Mouse (Mus musculus): ENCODE data around the gene Hsd11b1. TPM values are rescaled to one million over a fixed set of nuclear protein-coding genes. Genes with fewer than 3 reads are reported as not detected.

Gene Hsd11b1
- total RNA-seq, 2 experiments from 2014 or later = 15.6 to 16.5 TPM

GRCm38 (mm10) chr1:193284228-193284779 is 20.4 kb upstream of the Hsd11b1 start:
- intact Hi-C loops (cut with DNase I) = no loop called here
- DNase-seq (ENCODE audit: extremely low spot score in 1 of 2, low spot score in 2 of 2) = no peak

GRCm38 (mm10) chr1:193281344-193281743 is 17.5 kb upstream of the Hsd11b1 start:
- intact Hi-C loops (cut with DNase I) = no loop called here
- no peak for DNase-seq (ENCODE audit: extremely low spot score in 1 of 2, low spot score in 2 of 2)

DNA sequence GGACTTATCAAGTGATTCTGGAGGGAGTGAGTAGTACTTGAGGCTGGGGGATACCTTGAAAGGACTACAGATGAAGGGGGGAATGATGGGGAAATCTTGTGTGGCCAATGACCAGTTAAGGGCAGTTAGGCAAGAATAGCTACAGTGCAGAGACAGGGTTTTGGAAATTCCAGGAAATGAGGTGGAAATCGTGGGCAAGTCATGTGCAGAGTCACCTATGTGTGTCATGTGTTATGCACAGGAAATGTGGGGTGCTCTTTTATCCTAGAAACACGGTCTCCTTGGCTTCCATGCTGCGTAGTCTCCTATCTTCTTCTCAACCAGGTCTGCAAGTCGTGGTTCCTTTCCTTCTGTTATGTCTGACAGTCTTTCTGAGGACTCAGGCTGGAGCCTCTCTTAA is 15.6 kb upstream of the Hsd11b1 start:
- no peak for DNase-seq (ENCODE audit: extremely low spot score in 1 of 2, low spot score in 2 of 2)
- intact Hi-C loops (cut with DNase I) = no loop called here

- intact Hi-C loops (cut with DNase I) = no loop called here
- no peak for DNase-seq (ENCODE audit: extremely low spot score in 1 of 2, low spot score in 2 of 2)
Observed at GRCm38 (mm10) chr1:193278414-193279045, 14.7 kb upstream of the Hsd11b1 start.

GRCm38 (mm10) chr1:193274407-193275071 is 10.7 kb upstream of the Hsd11b1 start:
- intact Hi-C loops (cut with DNase I) = no loop called here
- DNase-seq (ENCODE audit: extremely low spot score in 1 of 2, low spot score in 2 of 2) = no peak

GRCm38 (mm10) chr1:193272916-193273601 is 9.2 kb upstream of the Hsd11b1 start, which contains the start of gene G0s2:
G0s2 (minus strand) TSS chr1:193273217.
- peak; percentile 51 to 81 for DNase-seq (ENCODE audit: extremely low spot score in 1 of 2, low spot score in 2 of 2)
- intact Hi-C loops (cut with DNase I) = no loop called here

- intact Hi-C loops (cut with DNase I) = no loop called here
- peak in 1 of 2 experiments; percentile 55 for DNase-seq (ENCODE audit: extremely low spot score in 1 of 2, low spot score in 2 of 2)
Observed at GRCm38 (mm10) chr1:193272137-193272915, 8.5 kb upstream of the Hsd11b1 start.

GRCm38 (mm10) chr1:193270965-193271763 is 7.3 kb upstream of the Hsd11b1 start:
- intact Hi-C loops (cut with DNase I) = no loop called here
- DNase-seq (ENCODE audit: extremely low spot score in 1 of 2, low spot score in 2 of 2) = no peak

- intact Hi-C loops (cut with DNase I) = no loop called here
- DNase-seq (ENCODE audit: extremely low spot score in 1 of 2, low spot score in 2 of 2) = no peak
Observed at GRCm38 (mm10) chr1:193265734-193266133, 1.9 kb upstream of the Hsd11b1 start.

DNA sequence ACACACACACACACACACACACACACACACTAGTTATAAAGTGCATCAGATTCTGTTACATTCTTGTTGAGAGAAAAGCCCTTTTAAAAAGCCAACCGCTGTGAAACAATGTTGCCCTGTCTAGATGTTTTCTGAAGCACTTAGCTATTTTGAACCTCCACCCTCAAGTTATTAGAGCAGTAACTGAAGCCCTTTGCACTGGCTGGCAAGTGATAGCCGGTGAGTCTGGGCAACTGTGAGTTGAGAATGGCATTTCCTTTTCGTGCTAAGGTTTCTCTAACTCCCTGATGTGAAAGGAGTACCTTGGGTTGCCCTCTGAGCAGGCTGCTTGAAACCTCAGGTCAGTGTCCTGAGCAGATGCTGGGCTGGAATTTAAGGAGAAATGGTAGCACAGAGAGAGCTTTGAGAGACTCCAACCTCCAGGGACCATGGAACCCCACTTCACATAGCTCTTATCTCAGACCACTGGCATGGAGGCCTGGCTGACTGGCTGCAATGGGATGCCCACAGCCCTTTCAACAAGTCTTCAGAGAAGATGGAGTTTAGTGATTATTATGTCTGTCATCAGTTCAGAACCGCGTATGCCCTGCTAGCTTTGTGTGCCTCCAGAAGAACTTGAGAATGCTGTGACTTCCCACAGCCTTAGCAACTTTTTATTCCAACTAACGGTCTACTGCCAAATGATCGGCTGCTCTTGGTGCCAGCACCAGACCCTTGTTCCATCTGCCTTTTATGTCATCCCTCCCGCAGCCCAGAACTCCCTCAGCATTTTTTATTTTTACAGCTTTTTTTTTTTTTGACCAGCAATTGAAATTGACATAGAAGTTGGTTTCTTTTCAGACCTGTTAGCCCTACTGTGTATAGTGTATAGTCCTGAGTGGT is 608 bp downstream of the Hsd11b1 start:
- intact Hi-C loops (cut with DNase I) = no loop called here
- no peak for DNase-seq (ENCODE audit: extremely low spot score in 1 of 2, low spot score in 2 of 2)

- intact Hi-C loops (cut with DNase I) = no loop called here
- no peak for DNase-seq (ENCODE audit: extremely low spot score in 1 of 2, low spot score in 2 of 2)
Observed at GRCm38 (mm10) chr1:193261897-193262548, 1.9 kb downstream of the Hsd11b1 start.

DNA sequence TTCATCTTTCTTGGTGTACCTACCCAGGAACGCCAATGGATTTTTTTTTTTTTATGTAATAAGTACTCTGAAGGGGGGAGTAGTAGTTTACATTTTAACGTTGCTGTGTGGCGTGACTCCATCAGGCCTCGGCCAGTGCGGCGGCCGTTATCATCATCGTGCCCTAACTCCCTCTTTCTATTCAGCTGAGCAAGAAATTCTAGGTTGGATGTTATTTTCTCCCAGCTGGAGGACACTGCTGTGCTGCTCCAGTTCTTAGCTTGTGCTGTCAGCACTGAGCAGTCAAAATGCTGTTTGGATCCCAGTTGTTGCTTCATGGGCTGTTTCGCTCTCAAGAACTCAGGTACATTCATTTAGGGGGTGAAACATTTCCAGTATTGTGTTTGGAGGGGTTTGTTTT is 4.3 kb downstream of the Hsd11b1 start:
- intact Hi-C loops (cut with DNase I) = loop anchor here (5.0 kb wide), 1 partner anchor 108 kb away; no protein-coding TSS in a partner anchor
- no peak for DNase-seq (ENCODE audit: extremely low spot score in 1 of 2, low spot score in 2 of 2)

GRCm38 (mm10) chr1:193256621-193257098 is 7.2 kb downstream of the Hsd11b1 start:
- intact Hi-C loops (cut with DNase I) = loop anchor here (2.0 to 5.0 kb wide), 2 partner anchors 68 to 111 kb away; no protein-coding TSS in a partner anchor
- DNase-seq (ENCODE audit: extremely low spot score in 1 of 2, low spot score in 2 of 2) = no peak

GRCm38 (mm10) chr1:193256289-193256577 is 7.6 kb downstream of the Hsd11b1 start:
- intact Hi-C loops (cut with DNase I) = loop anchor here (2.0 to 5.0 kb wide), 2 partner anchors 69 to 111 kb away; no protein-coding TSS in a partner anchor
- no peak for DNase-seq (ENCODE audit: extremely low spot score in 1 of 2, low spot score in 2 of 2)

GRCm38 (mm10) chr1:193255488-193256288 is 8.2 kb downstream of the Hsd11b1 start:
- DNase-seq (ENCODE audit: extremely low spot score in 1 of 2, low spot score in 2 of 2) = peak; percentile 70
- intact Hi-C loops (cut with DNase I) = loop anchor here (2.0 to 5.0 kb wide), 3 partner anchors 47 to 112 kb away; no protein-coding TSS in a partner anchor

DNA sequence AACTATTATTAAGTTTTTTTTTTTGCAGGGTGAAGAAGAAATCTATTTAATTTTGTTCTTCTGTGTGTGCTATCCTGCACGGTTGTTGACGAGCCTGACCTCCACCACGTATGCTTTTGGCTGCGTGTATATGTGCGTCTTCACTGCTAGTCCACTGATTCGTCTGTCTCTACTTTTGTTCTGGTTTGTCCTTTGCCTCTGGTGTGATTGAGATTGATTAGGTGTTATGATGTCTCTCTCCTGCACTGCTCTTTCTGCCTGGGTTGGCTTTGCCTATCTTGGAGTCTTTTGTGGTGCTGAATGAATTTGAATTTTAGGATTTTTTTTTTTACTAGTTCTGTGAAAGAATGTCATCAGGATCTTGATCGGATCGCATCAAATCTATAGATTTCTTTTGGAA is 8.8 kb downstream of the Hsd11b1 start:
- no peak for DNase-seq (ENCODE audit: extremely low spot score in 1 of 2, low spot score in 2 of 2)

More for the DNA sequence above, 8.8 kb downstream of the Hsd11b1 start:
- intact Hi-C loops (cut with DNase I) = loop anchor here (2.0 to 5.0 kb wide), 2 partner anchors 46 to 112 kb away; no protein-coding TSS in a partner anchor

Measured in left cerebral cortex, postnatal 10 days (tissue).